8 mouse cellular contexts compared by ENCODE assay signal in the genomic region with DNA sequence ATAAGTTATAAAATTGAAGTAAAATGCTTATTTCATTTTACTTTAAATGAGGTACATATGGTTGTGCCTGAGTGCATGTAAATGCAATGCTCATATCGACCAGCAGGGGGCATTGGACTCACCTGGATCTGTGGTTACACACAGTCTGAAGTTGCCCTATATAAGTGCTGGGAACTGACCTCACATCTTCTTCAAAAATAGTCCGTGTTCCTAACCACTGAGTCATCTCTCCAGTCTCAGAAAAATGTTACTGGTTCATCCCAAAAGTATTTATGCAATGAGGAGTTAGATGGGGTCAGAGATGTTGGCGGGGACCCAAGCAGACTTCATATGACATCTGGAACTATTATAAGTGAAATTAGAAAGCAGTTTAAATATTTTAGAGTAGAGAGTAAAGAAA. TPM values are rescaled to one million over a fixed set of nuclear protein-coding genes. Genes with fewer than 3 reads are reported as not detected.
DNase-seq lines count a peak whose midpoint lies in the region; ATAC-seq lines count a peak whose summit lies in the region.

No protein-coding gene starts in this region.

- no peak overlapping the region for H3K9ac ChIP-seq in heart, embryonic 11.5 days (ENCODE audit: low read depth, low read length)

- no peaks in the 10 kb centered on the region; the same call in 1 of the 2 replicates for H3K4me1 ChIP-seq in heart, embryonic 11.5 days (ENCODE audit: control insufficient read depth, insufficient read depth, low read length)

- 44% methylated on average over 3 of the region's 3 CpGs for WGBS in heart, embryonic 11.5 days (ENCODE audit: insufficient replicate concordance)

- no peak overlapping the region for H3K27ac ChIP-seq in heart, embryonic 11.5 days (ENCODE audit: low read depth, low read length)

- ATAC-seq in heart, embryonic 11.5 days (replicated peaks; ENCODE audit: insufficient number of reproducible peaks, low FRiP score, low TSS enrichment), result no peak

- peak; percentile 33 for DNase-seq in embryo, embryonic 10 days (ENCODE audit: low spot score)
- no peak for DNase-seq in embryo, embryonic 9.5 days (ENCODE audit: extremely low spot score)
- DNase-seq in A20 (ENCODE audit: low read depth, low spot score), result peak; percentile 59
- DNase-seq in brain, adult 2 months (ENCODE audit: low read depth, low spot score), result peak; percentile 19
- DNase-seq in lung, postnatal 10 days, result peak; percentile 4
- no peak for DNase-seq in right cerebral cortex, postnatal 10 days (ENCODE audit: low spot score in 2 of 2)
- DNase-seq in urinary bladder, postnatal 36 days (ENCODE audit: low spot score in 2 of 2), result no peak

- H3K4me2 ChIP-seq in heart, embryonic 11.5 days, result no peak overlapping the region

- no peaks in the 10 kb centered on the region for H3K36me3 ChIP-seq in heart, embryonic 11.5 days (ENCODE audit: control insufficient read depth, insufficient read depth, low read length)

- H3K9me3 ChIP-seq in heart, embryonic 11.5 days (replicated peaks; ENCODE audit: control insufficient read depth, low read length), result no peaks in the 10 kb centered on the region

- no peak overlapping the region for H3K4me3 ChIP-seq in heart, embryonic 11.5 days (ENCODE audit: low read depth, low read length)

- H3K27me3 ChIP-seq in heart, embryonic 11.5 days (ENCODE audit: control insufficient read depth, insufficient read depth, low read length), result no peaks in the 10 kb centered on the region

RNA-seq across cellular contexts. Expression of a gene that starts 25.4 kb away (rescaled TPM):
- 5.9 and 6.3 TPM in 2 replicates for polyA plus RNA-seq in heart, embryonic 11.5 days (2014; fragmentation: Nextera tagmentation; extraction: Ambion mirVana)

Comparison
In these comparisons a context has a peak if more than half of its experiments do, and no peak if none do; other contexts are left out.
1. DNase-seq: peak in embryo, embryonic 10 days (single experiment), A20 (single experiment), brain, adult 2 months (single experiment) and lung, postnatal 10 days (single experiment); none in embryo, embryonic 9.5 days (single experiment), right cerebral cortex, postnatal 10 days (0 of 2) and urinary bladder, postnatal 36 days (0 of 2).